Mouse (Mus musculus): ENCODE data around the gene Tomm34. TPM values are rescaled to one million over a fixed set of nuclear protein-coding genes. Genes with fewer than 3 reads are reported as not detected.

The Tomm34 gene
- polyA plus RNA-seq, 1 experiment from 2014 or later = 60.5 TPM

DNA sequence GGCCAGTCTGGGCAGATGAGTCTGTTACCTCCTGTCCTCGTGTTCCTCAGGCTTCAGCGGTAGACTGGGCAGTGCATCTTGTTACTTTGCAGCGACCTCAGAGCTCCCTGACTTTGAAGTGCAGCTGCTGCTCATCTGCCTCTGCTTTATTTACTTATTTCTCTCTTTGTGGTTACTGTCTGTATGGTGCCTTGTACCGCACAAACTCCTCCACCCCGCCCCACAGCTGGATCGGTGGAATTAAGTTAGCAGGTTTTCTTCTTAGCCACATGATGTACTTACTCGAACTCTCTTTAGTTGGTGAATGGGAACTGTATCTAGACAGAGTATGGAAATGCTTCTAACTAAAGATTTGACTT, 13.4 kb upstream of the Tomm34 start:
- Histone ChIP-seq H3K9ac (replicated peaks; ENCODE audit: low read length) (no peak overlapping the region), H3K4me2 (ENCODE audit: low read depth, low read length) (no peak overlapping the region), H3K4me3 (ENCODE audit: low read depth, low read length) (no peak overlapping the region), H3K9me3 (replicated peaks; ENCODE audit: control insufficient read depth, low read length) (no peaks in the 10 kb centered on the region), H3K36me3 (replicated peaks; ENCODE audit: control insufficient read depth, insufficient read depth, low read depth, low read length) (peaks cover 4% of the 10 kb centered on the region; the same call in 1 of the 2 replicates), H3K4me1 (ENCODE audit: control insufficient read depth, insufficient read depth, low read length) (no peaks in the 10 kb centered on the region), H3K27me3 (ENCODE audit: control insufficient read depth, insufficient read depth, low read length) (no peaks in the 10 kb centered on the region), H3K27ac (replicated peaks; ENCODE audit: low read depth, low read length) (no peak overlapping the region)
- DNase-seq (ENCODE audit: low spot score) (no peak), ATAC-seq (replicated peaks; ENCODE audit: insufficient number of reproducible peaks, low FRiP score, low TSS enrichment, low read depth) (no peak)
- WGBS = 90% methylated on average over 7 of the region's 7 CpGs

DNA sequence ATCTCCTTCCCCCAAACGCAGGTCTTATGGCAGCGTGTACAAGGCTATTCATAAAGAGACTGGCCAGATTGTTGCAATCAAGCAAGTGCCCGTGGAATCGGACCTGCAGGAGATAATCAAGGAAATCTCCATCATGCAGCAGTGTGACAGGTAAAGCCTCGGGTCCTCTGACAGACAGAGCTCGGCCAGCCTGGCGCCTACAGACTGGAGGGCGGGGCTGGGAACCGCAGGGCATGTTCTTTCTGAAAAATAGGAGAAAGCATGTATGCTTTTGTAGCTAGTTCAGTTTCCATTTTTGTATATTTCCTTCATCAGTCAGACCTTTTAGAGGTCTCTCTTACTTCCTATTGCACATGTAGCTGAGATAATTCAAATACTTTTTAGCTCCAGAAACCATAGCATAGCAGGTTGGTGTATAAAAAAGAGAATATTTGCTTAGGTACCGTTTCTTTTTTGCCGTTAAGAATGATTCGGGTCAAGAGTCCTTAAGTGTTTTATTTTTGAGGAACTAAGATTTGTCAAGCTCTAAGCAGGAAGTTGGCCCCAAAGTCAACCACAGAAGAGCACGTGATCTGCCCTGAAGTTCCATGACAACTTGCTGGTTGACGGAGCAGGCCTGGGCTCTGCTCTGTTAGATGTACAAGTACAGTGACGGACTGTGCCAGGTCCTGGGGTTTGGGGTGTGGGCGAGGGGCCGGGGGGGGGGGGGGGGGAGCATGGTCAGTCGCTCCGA, 12.8 kb upstream of the Tomm34 start:
- H3K4me1 ChIP-seq (ENCODE audit: control insufficient read depth, insufficient read depth, low read length) = no peaks in the 10 kb centered on the region
- H3K36me3 ChIP-seq (replicated peaks; ENCODE audit: control insufficient read depth, insufficient read depth, low read depth, low read length) = peaks cover 2% of the 10 kb centered on the region; the same call in 1 of the 2 replicates
- WGBS = 90% methylated on average over 18 of the region's 19 CpGs
- H3K9me3 ChIP-seq (replicated peaks; ENCODE audit: control insufficient read depth, low read length) = no peaks in the 10 kb centered on the region
- H3K4me2 ChIP-seq (ENCODE audit: low read depth, low read length) = no peak overlapping the region
- no peak overlapping the region for H3K9ac ChIP-seq (replicated peaks; ENCODE audit: low read length)
- H3K4me3 ChIP-seq (ENCODE audit: low read depth, low read length) = no peak overlapping the region
- DNase-seq (ENCODE audit: low spot score) (no peak), ATAC-seq (replicated peaks; ENCODE audit: insufficient number of reproducible peaks, low FRiP score, low TSS enrichment, low read depth) (no peak)
- H3K27ac ChIP-seq (replicated peaks; ENCODE audit: low read depth, low read length) = no peak overlapping the region
- no peaks in the 10 kb centered on the region for H3K27me3 ChIP-seq (ENCODE audit: control insufficient read depth, insufficient read depth, low read length)

DNA sequence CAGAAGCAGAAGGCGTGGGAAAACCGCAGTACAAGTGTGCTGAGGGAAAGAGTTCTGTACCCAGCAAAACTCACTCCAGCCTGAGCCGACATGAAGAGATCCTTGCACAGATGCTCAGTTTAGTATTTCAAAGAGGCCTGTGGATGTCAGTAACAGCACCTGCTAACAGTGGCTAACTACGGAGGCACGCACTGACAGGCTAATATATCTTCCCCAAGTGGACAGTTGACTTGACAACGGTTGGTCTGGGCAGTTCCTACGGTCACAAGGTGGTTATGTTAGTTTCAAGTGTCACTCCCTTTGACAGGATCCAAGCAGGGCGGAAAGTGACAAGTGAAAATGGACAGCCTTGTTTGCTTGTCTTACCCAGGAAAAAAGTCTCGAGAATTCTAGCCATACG, 11.2 kb upstream of the Tomm34 start:
- H3K4me3 ChIP-seq (ENCODE audit: low read depth, low read length) = no peak overlapping the region
- no peak for DNase-seq (ENCODE audit: low spot score)
- H3K9me3 ChIP-seq (replicated peaks; ENCODE audit: control insufficient read depth, low read length) = no peaks in the 10 kb centered on the region
- no peak overlapping the region for H3K4me2 ChIP-seq (ENCODE audit: low read depth, low read length)
- no peak overlapping the region for H3K27ac ChIP-seq (replicated peaks; ENCODE audit: low read depth, low read length)
- peaks cover 2% of the 10 kb centered on the region; the same call in 1 of the 2 replicates for H3K36me3 ChIP-seq (replicated peaks; ENCODE audit: control insufficient read depth, insufficient read depth, low read depth, low read length)
- ATAC-seq (replicated peaks; ENCODE audit: insufficient number of reproducible peaks, low FRiP score, low TSS enrichment, low read depth) = no peak
- no peaks in the 10 kb centered on the region for H3K4me1 ChIP-seq (ENCODE audit: control insufficient read depth, insufficient read depth, low read length)
- WGBS = 89% methylated on average over 10 of the region's 10 CpGs
- no peak overlapping the region for H3K9ac ChIP-seq (replicated peaks; ENCODE audit: low read length)
- H3K27me3 ChIP-seq (ENCODE audit: control insufficient read depth, insufficient read depth, low read length) = no peaks in the 10 kb centered on the region

DNA sequence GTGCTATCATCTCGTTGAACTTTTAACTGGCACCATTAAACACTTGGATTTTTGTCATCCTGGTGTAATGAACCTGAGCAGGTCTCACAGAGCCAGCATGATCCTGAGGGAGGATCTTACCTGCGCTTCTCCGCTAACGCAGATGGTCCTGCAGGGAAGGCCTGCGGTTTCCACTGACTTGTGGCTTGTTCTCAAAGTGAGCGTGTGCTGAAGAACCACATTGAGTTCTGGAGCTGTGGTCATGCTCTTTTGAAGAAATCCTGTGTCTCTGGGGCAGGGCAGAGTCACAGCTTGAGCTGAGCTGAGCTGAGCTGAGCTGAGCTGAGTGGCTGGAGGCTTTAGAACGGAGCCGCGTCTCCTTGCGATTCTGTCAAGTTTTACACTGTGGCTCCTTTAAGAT, 10.6 kb upstream of the Tomm34 start:
- H3K9ac ChIP-seq (replicated peaks; ENCODE audit: low read length) = no peak overlapping the region
- H3K36me3 ChIP-seq (replicated peaks; ENCODE audit: control insufficient read depth, insufficient read depth, low read depth, low read length) = peaks cover 2% of the 10 kb centered on the region; the same call in 1 of the 2 replicates
- WGBS = 97% methylated on average over 10 of the region's 10 CpGs

DNA sequence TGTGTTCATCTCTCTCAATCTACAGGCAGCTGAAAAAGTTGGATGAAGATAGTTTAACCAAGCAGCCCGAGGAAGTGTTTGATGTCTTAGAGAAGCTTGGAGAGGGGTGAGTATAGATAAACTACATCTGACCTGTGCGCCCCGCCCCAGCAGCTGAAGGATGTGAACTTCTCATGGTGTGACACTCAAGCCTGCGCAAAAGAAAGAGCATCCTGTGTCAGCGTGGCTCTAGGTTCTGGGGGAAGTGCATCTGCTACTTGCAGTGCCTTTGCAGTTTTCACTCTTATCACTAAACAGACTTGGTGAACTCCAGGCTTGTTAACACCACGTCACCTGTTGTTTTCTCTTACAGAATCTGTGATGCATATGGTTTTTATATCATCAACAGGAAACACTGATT, 8.5 kb upstream of the Tomm34 start:
- peaks cover 2% of the 10 kb centered on the region; the same call in 1 of the 2 replicates for H3K36me3 ChIP-seq (replicated peaks; ENCODE audit: control insufficient read depth, insufficient read depth, low read depth, low read length)

More for the DNA sequence above, 10.6 kb upstream of the Tomm34 start:
- ATAC-seq (replicated peaks; ENCODE audit: insufficient number of reproducible peaks, low FRiP score, low TSS enrichment, low read depth) (no peak), DNase-seq (ENCODE audit: low spot score) (no peak)
- Histone ChIP-seq H3K27ac (replicated peaks; ENCODE audit: low read depth, low read length) (no peak overlapping the region), H3K4me2 (ENCODE audit: low read depth, low read length) (no peak overlapping the region), H3K4me1 (ENCODE audit: control insufficient read depth, insufficient read depth, low read length) (no peaks in the 10 kb centered on the region), H3K4me3 (ENCODE audit: low read depth, low read length) (no peak overlapping the region), H3K27me3 (ENCODE audit: control insufficient read depth, insufficient read depth, low read length) (no peaks in the 10 kb centered on the region), H3K9me3 (replicated peaks; ENCODE audit: control insufficient read depth, low read length) (no peaks in the 10 kb centered on the region)

DNA sequence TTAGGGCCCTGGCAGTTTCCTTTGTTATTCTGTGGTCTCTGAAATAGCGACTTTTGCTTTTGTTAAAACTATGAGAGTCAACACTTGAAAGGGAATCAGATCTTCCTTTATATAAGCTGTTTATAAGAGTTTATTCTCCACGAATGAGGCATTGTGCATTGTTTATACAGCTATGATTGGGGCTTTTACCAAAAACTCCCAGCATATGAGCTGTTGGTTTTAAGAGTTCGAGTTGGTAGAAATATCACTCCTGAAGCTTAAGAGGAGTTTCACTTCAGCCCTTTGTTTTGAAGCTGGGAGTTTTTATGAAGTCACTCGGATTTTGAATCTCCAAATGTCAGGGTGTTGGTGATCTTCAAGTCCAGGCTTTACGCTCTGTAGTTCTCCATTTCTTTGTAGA, 6.9 kb upstream of the Tomm34 start:
- Histone ChIP-seq H3K9ac (replicated peaks; ENCODE audit: low read length) (no peak overlapping the region), H3K36me3 (replicated peaks; ENCODE audit: control insufficient read depth, insufficient read depth, low read depth, low read length) (peaks cover 2% of the 10 kb centered on the region; the same call in 1 of the 2 replicates), H3K27ac (replicated peaks; ENCODE audit: low read depth, low read length) (no peak overlapping the region), H3K4me2 (ENCODE audit: low read depth, low read length) (no peak overlapping the region), H3K27me3 (ENCODE audit: control insufficient read depth, insufficient read depth, low read length) (no peaks in the 10 kb centered on the region), H3K4me3 (ENCODE audit: low read depth, low read length) (no peak overlapping the region), H3K4me1 (ENCODE audit: control insufficient read depth, insufficient read depth, low read length) (no peaks in the 10 kb centered on the region), H3K9me3 (replicated peaks; ENCODE audit: control insufficient read depth, low read length) (no peaks in the 10 kb centered on the region)
- ATAC-seq (replicated peaks; ENCODE audit: insufficient number of reproducible peaks, low FRiP score, low TSS enrichment, low read depth) (no peak), DNase-seq (ENCODE audit: low spot score) (no peak)
- 88% methylated on average over 5 of the region's 5 CpGs for WGBS

More for the DNA sequence above, 8.5 kb upstream of the Tomm34 start:
- no peak overlapping the region for H3K27ac ChIP-seq (replicated peaks; ENCODE audit: low read depth, low read length)
- H3K27me3 ChIP-seq (ENCODE audit: control insufficient read depth, insufficient read depth, low read length) = no peaks in the 10 kb centered on the region
- no peaks in the 10 kb centered on the region for H3K9me3 ChIP-seq (replicated peaks; ENCODE audit: control insufficient read depth, low read length)
- DNase-seq (ENCODE audit: low spot score) = no peak
- H3K4me2 ChIP-seq (ENCODE audit: low read depth, low read length) = no peak overlapping the region
- no peak overlapping the region for H3K9ac ChIP-seq (replicated peaks; ENCODE audit: low read length)
- 86% methylated on average over 6 of the region's 6 CpGs for WGBS
- H3K4me3 ChIP-seq (ENCODE audit: low read depth, low read length) = no peak overlapping the region
- H3K4me1 ChIP-seq (ENCODE audit: control insufficient read depth, insufficient read depth, low read length) = no peaks in the 10 kb centered on the region
- ATAC-seq (replicated peaks; ENCODE audit: insufficient number of reproducible peaks, low FRiP score, low TSS enrichment, low read depth) = no peak

DNA sequence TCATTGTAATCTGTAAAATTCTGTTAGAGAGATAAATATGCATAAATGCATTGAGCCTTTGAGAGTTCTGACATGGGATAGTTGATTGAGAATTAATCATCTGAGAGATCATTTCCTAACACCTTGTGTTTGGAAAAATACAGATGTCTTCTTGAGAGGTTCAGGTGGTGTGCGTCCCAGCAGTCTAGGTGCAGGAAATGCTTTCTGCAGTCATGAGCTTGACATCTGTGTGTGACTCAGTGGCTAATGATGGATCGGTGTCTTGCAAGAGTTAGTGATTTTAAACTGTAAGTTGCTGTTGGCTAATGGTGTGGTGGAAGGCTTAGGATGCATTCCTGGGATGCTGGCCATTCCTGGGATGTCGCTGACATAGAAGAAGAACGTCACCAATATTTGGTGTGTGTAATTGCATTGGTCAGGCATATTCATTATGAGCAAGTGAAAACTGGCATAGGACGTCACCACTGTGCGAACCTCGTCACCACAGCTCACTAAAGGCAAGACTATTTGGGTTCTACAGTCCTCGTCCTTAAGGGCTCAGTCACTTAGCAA, 6.0 kb upstream of the Tomm34 start:
- no peak overlapping the region for H3K27ac ChIP-seq (replicated peaks; ENCODE audit: low read depth, low read length)
- peaks cover 2% of the 10 kb centered on the region; the same call in 1 of the 2 replicates for H3K36me3 ChIP-seq (replicated peaks; ENCODE audit: control insufficient read depth, insufficient read depth, low read depth, low read length)
- no peak overlapping the region for H3K4me3 ChIP-seq (ENCODE audit: low read depth, low read length)
- no peak for DNase-seq (ENCODE audit: low spot score)
- no peaks in the 10 kb centered on the region for H3K27me3 ChIP-seq (ENCODE audit: control insufficient read depth, insufficient read depth, low read length)
- H3K9ac ChIP-seq (replicated peaks; ENCODE audit: low read length) = no peak overlapping the region
- H3K9me3 ChIP-seq (replicated peaks; ENCODE audit: control insufficient read depth, low read length) = no peaks in the 10 kb centered on the region
- H3K4me1 ChIP-seq (ENCODE audit: control insufficient read depth, insufficient read depth, low read length) = no peaks in the 10 kb centered on the region
- no peak for ATAC-seq (replicated peaks; ENCODE audit: insufficient number of reproducible peaks, low FRiP score, low TSS enrichment, low read depth)
- WGBS = 90% methylated on average over 8 of the region's 8 CpGs
- no peak overlapping the region for H3K4me2 ChIP-seq (ENCODE audit: low read depth, low read length)

DNA sequence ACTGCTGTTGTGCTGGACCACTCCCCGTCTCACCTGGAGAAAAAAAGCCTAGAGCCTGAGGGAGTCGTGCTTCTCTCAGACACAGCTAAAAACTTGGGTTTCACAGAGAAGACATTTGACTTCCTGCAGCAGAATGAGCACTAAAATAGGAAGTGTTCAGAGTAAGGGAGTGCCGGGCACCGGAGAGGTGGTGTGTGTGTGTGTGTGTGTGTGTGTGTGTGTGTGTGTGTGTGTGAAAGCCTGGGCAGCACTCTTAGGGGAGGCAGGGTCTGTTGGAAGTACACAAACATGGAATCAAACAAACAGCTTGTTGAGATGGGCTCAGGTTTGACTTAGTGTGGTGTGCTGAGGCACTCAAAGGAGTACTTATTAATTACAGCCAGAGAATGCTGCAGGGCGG, 4.1 kb upstream of the Tomm34 start:
- H3K27me3 ChIP-seq (ENCODE audit: control insufficient read depth, insufficient read depth, low read length) = no peaks in the 10 kb centered on the region
- H3K9ac ChIP-seq (replicated peaks; ENCODE audit: low read length) = no peak overlapping the region
- H3K27ac ChIP-seq (replicated peaks; ENCODE audit: low read depth, low read length) = no peak overlapping the region
- ATAC-seq (replicated peaks; ENCODE audit: insufficient number of reproducible peaks, low FRiP score, low TSS enrichment, low read depth) (no peak), DNase-seq (ENCODE audit: low spot score) (no peak)
- H3K4me3 ChIP-seq (ENCODE audit: low read depth, low read length) = peak overlapping the region; percentile 88
- no peaks in the 10 kb centered on the region for H3K4me1 ChIP-seq (ENCODE audit: control insufficient read depth, insufficient read depth, low read length)
- no peaks in the 10 kb centered on the region for H3K9me3 ChIP-seq (replicated peaks; ENCODE audit: control insufficient read depth, low read length)
- WGBS = 45% methylated on average over 5 of the region's 5 CpGs
- peak overlapping the region; percentile 67; the same call in 1 of the 2 replicates for H3K4me2 ChIP-seq (ENCODE audit: low read depth, low read length)
- H3K36me3 ChIP-seq (replicated peaks; ENCODE audit: control insufficient read depth, insufficient read depth, low read depth, low read length) = no peaks in the 10 kb centered on the region

Data from embryonic facial prominence, embryonic 11.5 days (tissue).